Mouse (Mus musculus) CH12.LX (cell line): ENCODE measurements around the gene Vps72. TPM values are rescaled to one million over a fixed set of nuclear protein-coding genes. Genes with fewer than 3 reads are reported as not detected.
A peak's percentile ranks its signal among the peaks of the same experiment; 100 is the strongest.

Experiments used
- DNase-seq: peaks from one replicate; pipeline ENCODE4 v3.0.0-alpha.2; 2013; ENCODE audit errors: extremely low read depth
- H3K27ac ChIP-seq: 2 replicates; pipeline ENCODE4 v1.5.1; 2012; ENCODE audit warnings: low read depth, mild to moderate bottlenecking, control low read depth, moderate library complexity; ENCODE audit not compliant: insufficient read depth
- H3K27me3 ChIP-seq: replicated peaks from 2 replicates; pipeline ENCODE3; 2012; ENCODE audit warnings: inconsistent platforms
- H3K36me3 ChIP-seq, 2 experiments: replicated peaks in 1 of 2; 2 replicates each; pipeline versions ENCODE3 to v1.6.1; 2012; ENCODE audit warnings: inconsistent platforms in 1 of 2, low read length in 1 of 2, mild to moderate bottlenecking in 1 of 2, mixed read lengths in 1 of 2, moderate library complexity in 1 of 2; ENCODE audit not compliant: control insufficient read depth in 1 of 2, insufficient read depth in 1 of 2
- H3K4me1 ChIP-seq, 2 experiments: 2 replicates each; pipeline ENCODE4 v1.6.1; 2012; ENCODE audit warnings: inconsistent platforms in 1 of 2, moderate library complexity in 1 of 2; ENCODE audit not compliant: insufficient read depth in 2 of 2, control insufficient read depth in 1 of 2
- H3K4me2 ChIP-seq: 2 replicates; pipeline ENCODE4 v1.6.1; 2012; ENCODE audit warnings: low read depth, mild to moderate bottlenecking, control low read depth; ENCODE audit not compliant: poor library complexity, insufficient read depth, severe bottlenecking
- H3K4me3 ChIP-seq, 3 experiments: fragments of 150-350 bp in 1 of 3; sonication (generic) in 1 of 3; replicated peaks in 1 of 3; 2 replicates each; pipeline versions ENCODE3 to v1.5.1; 2011 to 2012; ENCODE audit warnings: low read depth in 2 of 3, low read length in 2 of 3, mild to moderate bottlenecking in 2 of 3, moderate library complexity in 2 of 3, control low read depth in 1 of 3, improper control_type of control experiment in 1 of 3, inconsistent platforms in 1 of 3, mixed read lengths in 1 of 3; ENCODE audit not compliant: poor library complexity in 1 of 3
- H3K79me2 ChIP-seq: replicated peaks from 2 replicates; pipeline ENCODE4 v1.6.1; 2012; ENCODE audit warnings: mild to moderate bottlenecking, moderate library complexity; ENCODE audit not compliant: control insufficient read depth, poor library complexity, insufficient read depth, severe bottlenecking; ENCODE audit errors: extremely low read depth
- H3K9ac ChIP-seq: 2 replicates; pipeline ENCODE4 v1.6.1; 2012; ENCODE audit warnings: low read depth, mild to moderate bottlenecking, control low read depth, moderate library complexity; ENCODE audit not compliant: insufficient read depth
- H3K9me3 ChIP-seq: replicated peaks from 2 replicates; pipeline ENCODE3; 2012; ENCODE audit warnings: low read length, inconsistent platforms, mixed read lengths
- BHLHE40 ChIP-seq: IDR thresholded peaks from 2 replicates; pipeline ENCODE4 v1.6.1; 2011; ENCODE audit warnings: mild to moderate bottlenecking, low read depth, low read length, improper control_type of control experiment
- CHD1 ChIP-seq: IDR thresholded peaks from 2 replicates; pipeline ENCODE4 v1.6.1; 2012; ENCODE audit warnings: low read depth, low read length, improper control_type of control experiment, inconsistent platforms
- CTCF ChIP-seq, 2 experiments: IDR thresholded peaks in 1 of 2; conservative IDR thresholded peaks in 1 of 2; 2 replicates each; pipeline ENCODE4 v1.5.1; 2011 to 2012; ENCODE audit warnings: low read depth in 2 of 2, low read length in 2 of 2, improper control_type of control experiment in 1 of 2, inconsistent platforms in 1 of 2, mild to moderate bottlenecking in 1 of 2, moderate library complexity in 1 of 2
- E2F4 ChIP-seq: IDR thresholded peaks from 2 replicates; pipeline ENCODE4 v1.6.1; 2011; ENCODE audit warnings: low read depth, low read length, improper control_type of control experiment; ENCODE audit not compliant: insufficient replicate concordance
- ELF1 ChIP-seq: IDR thresholded peaks from 2 replicates; pipeline ENCODE4 v1.6.1; 2014; ENCODE audit warnings: low read depth, mild to moderate bottlenecking, inconsistent platforms, low read length, improper control_type of control experiment
- ETS1 ChIP-seq: conservative IDR thresholded peaks from 2 replicates; pipeline ENCODE4 v1.6.1; 2012; ENCODE audit warnings: low read depth, mild to moderate bottlenecking, inconsistent platforms, low read length, improper control_type of control experiment, moderate library complexity
- HCFC1 ChIP-seq: IDR thresholded peaks from 2 replicates; pipeline ENCODE4 v1.6.1; 2012; ENCODE audit warnings: low read depth, mild to moderate bottlenecking, inconsistent platforms, low read length, improper control_type of control experiment
- IRF4 ChIP-seq: IDR thresholded peaks from 2 replicates; pipeline ENCODE4 v1.6.1; 2014; ENCODE audit warnings: low read depth, mild to moderate bottlenecking, inconsistent platforms, low read length, improper control_type of control experiment
- JUND ChIP-seq: conservative IDR thresholded peaks from 2 replicates; pipeline ENCODE4 v1.6.1; 2011; ENCODE audit warnings: low read depth, low read length, improper control_type of control experiment
- KAT2A ChIP-seq: IDR thresholded peaks from 2 replicates; pipeline ENCODE4 v1.6.1; 2012; ENCODE audit warnings: low read length, improper control_type of control experiment, inconsistent platforms; ENCODE audit not compliant: insufficient replicate concordance
- MAFK ChIP-seq: IDR thresholded peaks from 2 replicates; pipeline ENCODE4 v1.6.1; 2011; ENCODE audit warnings: low read length, improper control_type of control experiment; ENCODE audit not compliant: insufficient replicate concordance
- MAX ChIP-seq: IDR thresholded peaks from 2 replicates; pipeline ENCODE4 v1.6.1; 2011; ENCODE audit warnings: low read length, improper control_type of control experiment
- MAZ ChIP-seq: IDR thresholded peaks from 2 replicates; pipeline ENCODE4 v1.6.1; 2012; ENCODE audit warnings: low read depth, mild to moderate bottlenecking, inconsistent platforms, low read length, improper control_type of control experiment, moderate library complexity
- MEF2A ChIP-seq: IDR thresholded peaks from 2 replicates; pipeline ENCODE4 v1.6.1; 2014; ENCODE audit warnings: low read depth, mild to moderate bottlenecking, inconsistent platforms, low read length, improper control_type of control experiment, borderline replicate concordance
- MXI1 ChIP-seq: IDR thresholded peaks from 2 replicates; pipeline ENCODE4 v1.6.1; 2011; ENCODE audit warnings: mild to moderate bottlenecking, low read depth, low read length, improper control_type of control experiment
- MYC ChIP-seq: IDR thresholded peaks from 2 replicates; pipeline ENCODE4 v1.6.1; 2011; ENCODE audit warnings: low read depth, mild to moderate bottlenecking, improper control_type of control experiment, low read length
- NELFE ChIP-seq: IDR thresholded peaks from 2 replicates; pipeline ENCODE4 v1.6.1; 2011; ENCODE audit warnings: low read depth, low read length, improper control_type of control experiment
- NRF1 ChIP-seq: IDR thresholded peaks from 2 replicates; pipeline ENCODE4 v1.6.1; 2014; ENCODE audit warnings: low read depth, mild to moderate bottlenecking, inconsistent platforms, low read length, improper control_type of control experiment, moderate library complexity
- POLR2AphosphoS2 ChIP-seq: IDR thresholded peaks from 2 replicates; pipeline ENCODE4 v1.6.1; 2011; ENCODE audit warnings: low read depth, low read length, improper control_type of control experiment
- RAD21 ChIP-seq: IDR thresholded peaks from 2 replicates; pipeline ENCODE4 v1.6.1; 2011; ENCODE audit warnings: low read depth, mild to moderate bottlenecking, low read length, improper control_type of control experiment, moderate library complexity
- RCOR1 ChIP-seq: conservative IDR thresholded peaks from 2 replicates; pipeline ENCODE4 v1.6.1; 2012; ENCODE audit warnings: low read depth, mild to moderate bottlenecking, inconsistent platforms, low read length, improper control_type of control experiment
- SIN3A ChIP-seq: IDR thresholded peaks from 2 replicates; pipeline ENCODE4 v1.6.1; 2012; ENCODE audit warnings: low read length, improper control_type of control experiment, inconsistent platforms
- TBP ChIP-seq: conservative IDR thresholded peaks from 2 replicates; pipeline ENCODE4 v1.6.1; 2011; ENCODE audit warnings: low read depth, low read length, improper control_type of control experiment
- USF2 ChIP-seq: conservative IDR thresholded peaks from 2 replicates; pipeline ENCODE4 v1.6.1; 2011; ENCODE audit warnings: low read depth, low read length, improper control_type of control experiment
- ZC3H11A ChIP-seq: IDR thresholded peaks from 2 replicates; pipeline ENCODE4 v1.6.1; 2012; ENCODE audit warnings: low read depth, mild to moderate bottlenecking, inconsistent platforms, low read length, improper control_type of control experiment
- ZKSCAN1 ChIP-seq: IDR thresholded peaks from 2 replicates; pipeline ENCODE4 v1.6.1; 2012; ENCODE audit warnings: low read depth, inconsistent platforms, low read length, improper control_type of control experiment, borderline replicate concordance
- ZMIZ1 ChIP-seq: IDR thresholded peaks from 2 replicates; pipeline ENCODE4 v1.6.1; 2012; ENCODE audit warnings: low read depth, mild to moderate bottlenecking, inconsistent platforms, low read length, improper control_type of control experiment
- ZNF384 ChIP-seq: IDR thresholded peaks from 2 replicates; pipeline ENCODE4 v1.6.1; 2012; ENCODE audit warnings: low read depth, low read length, improper control_type of control experiment, inconsistent platforms
- dilution Hi-C: fragments of 300-500 bp; cut with MboI; formaldehyde crosslinking; loops from 2 replicates; pipeline ENCODE4 v1.14.3; 2020; ENCODE audit warnings: low sequenced_read_pairs; ENCODE audit not compliant: extremely low pct_unique_long_range_greater_than_20kb, extremely low pct_ligation_motif_present
- in situ Hi-C: fragments of 300-500 bp; cut with MboI; formaldehyde crosslinking; loops from 3 replicates; pipeline ENCODE4 v1.14.3; 2019; ENCODE audit warnings: low sequenced_read_pairs, low pct_ligation_motif_present, low pct_unique_long_range_greater_than_20kb, mixed read lengths
- polyA plus RNA-seq: library from polyadenylated mRNA; unstranded; fragments of >175 nt; gene quantifications from 2 replicates; pipeline ENCODE4 v1.2.1, GENCODE M21; 2012; ENCODE audit warnings: low read depth; ENCODE audit not compliant: insufficient read length
- total RNA-seq, 2 experiments: library from RNA; depleted of rRNA; stranded (reverse); fragments of 300-350 nt in 1 of 2; fragments of >200 nt in 1 of 2; gene quantifications; 2 replicates each; pipeline ENCODE4 v1.2.3; 2012 to 2014

Gene Vps72
- total and polyA plus RNA-seq, 3 experiments: 33.5 to 54.4 (median 34.1) TPM

GRCm38 (mm10) chr3:95105586-95106337 lies 5.1 kb upstream of the Vps72 start:
- DNase-seq: peak; percentile 18
- peaks cover 3 to 21% of the 10 kb centered on the region in 2 experiments; a peak in 3 of 4 replicates for H3K4me1 ChIP-seq
- H3K9me3 ChIP-seq: no peaks in the 10 kb centered on the region

GRCm38 (mm10) chr3:95106338-95107117 lies 4.3 kb upstream of the Vps72 start, which contains the start of gene Pip5k1a:
Gene Pip5k1a (minus strand): TSS chr3:95106930.
- no peaks in the 10 kb centered on the region for H3K27me3 ChIP-seq
- H3K9me3 ChIP-seq: no peaks in the 10 kb centered on the region
- DNase-seq: peak; percentile 99
- dilution Hi-C loops: no loop called here
- peaks cover 44% of the 10 kb centered on the region for H3K79me2 ChIP-seq
- peaks cover 3 to 18% of the 10 kb centered on the region in 2 experiments; a peak in 3 of 4 replicates for H3K4me1 ChIP-seq
- H3K9ac ChIP-seq: peak within 1 kb of the TSS; percentile 88
- in situ Hi-C loops: no loop called here
- peak within 1 kb of the TSS; percentile 94 to 97 (median 94) for H3K4me3 ChIP-seq
- peak within 1 kb of the TSS; percentile 5; the same call in 1 of the 2 replicates for H3K27ac ChIP-seq
- H3K36me3 ChIP-seq: peaks cover 0 to 18% of the 10 kb centered on the region in 2 experiments
- H3K4me2 ChIP-seq: peak within 1 kb of the TSS; percentile 100
- TF ChIP-seq RAD21 (no peak), SIN3A (peak; percentile 92), ZC3H11A (no peak), MAZ (no peak), MAX (peak; percentile 96), BHLHE40 (peak; percentile 84), MAFK (no peak), JUND (no peak), CHD1 (peak; percentile 60; the same call in 1 of the 2 replicates), MYC (no peak), IRF4 (peak; percentile 41; the same call in 1 of the 2 replicates), E2F4 (no peak), CTCF (conservative IDR thresholded peaks at IDR 0.05 in 1 of 2, IDR thresholded peaks at IDR 0.05 in 1 of 2; ENCODE audit: low read depth in 2 of 2, low read length in 2 of 2) (no peak), USF2 (peak; percentile 98), POLR2AphosphoS2 (no peak; the same call in 1 of the 2 replicates), MEF2A (no peak; the same call in 1 of the 2 replicates), TBP (peak; percentile 38; the same call in 1 of the 2 replicates), ZKSCAN1 (no peak), HCFC1 (peak; percentile 84), NRF1 (peak; percentile 97), KAT2A (peak; percentile 42; the same call in 1 of the 2 replicates), NELFE (peak; percentile 77), ETS1 (no peak), ZNF384 (no peak), MXI1 (peak; percentile 67), ELF1 (peak; percentile 67; the same call in 1 of the 2 replicates), RCOR1 (no peak)

More at GRCm38 (mm10) chr3:95105586-95106337, 5.1 kb upstream of the Vps72 start:
- Histone ChIP-seq H3K9ac (peak overlapping the region; percentile 85), H3K4me3 (peak overlapping the region; percentile 94 to 97 (median 94)), H3K79me2 (peaks cover 51% of the 10 kb centered on the region), H3K36me3 (peaks cover 0 to 25% of the 10 kb centered on the region in 2 experiments), H3K4me2 (peak overlapping the region; percentile 100), H3K27me3 (no peaks in the 10 kb centered on the region), H3K27ac (peak overlapping the region; percentile 5; the same call in 1 of the 2 replicates)
- peak; percentile 44; the same call in 1 of the 2 replicates for TF ChIP-seq MXI1
- peak; percentile 43 for TF ChIP-seq SIN3A
- TF ChIP-seq ZC3H11A: no peak
- no peak for TF ChIP-seq ZMIZ1
- TF ChIP-seq RCOR1: no peak
- in situ Hi-C loops: no loop called here
- dilution Hi-C loops: no loop called here
